Mouse (Mus musculus): Measurements from ENCODE around the gene Med8. TPM values are rescaled to one million over a fixed set of nuclear protein-coding genes. Genes with fewer than 3 reads are reported as not detected.

The Med8 gene
- total RNA-seq, 2 experiments from 2014 or later, result 38.6 to 39.2 TPM

Other genes with a start within 250 kb of the Med8 start
- 10 to 100 TPM; 18.0 to 18.8 TPM for gene Kdm4a, start 229.3 kb upstream of the Med8 start, total RNA-seq (2021)
- 1 to 10 TPM; 2.0 to 2.2 TPM for gene Ptprf, start 117.9 kb upstream of the Med8 start, total RNA-seq (2021)
- gene Szt2, start 64 bp upstream of the Med8 start, total RNA-seq (2021), result 1 to 10 TPM; 4.6 to 5.6 TPM
- 1 to 10 TPM; 5.0 to 6.9 TPM for gene Elovl1, start 18.8 kb downstream of the Med8 start, total RNA-seq (2021)
- gene Cdc20, start 28.0 kb downstream of the Med8 start, total RNA-seq (2021), result under 1 TPM in 1 of 2 experiments, not detected in 1; 0.32 TPM
- gene Mpl, start 48.2 kb downstream of the Med8 start, total RNA-seq (2021), result not detected
- 10 to 100 TPM; 11.0 to 14.3 TPM for gene Tie1, start 80.7 kb downstream of the Med8 start, total RNA-seq (2021)
- not detected for gene 2610528J11Rik, start 117.7 kb downstream of the Med8 start, total RNA-seq (2021)
- gene Tmem125, start 134.7 kb downstream of the Med8 start, total RNA-seq (2021), result not detected
- gene Cfap57, start 211.4 kb downstream of the Med8 start, total RNA-seq (2021), result not detected
- gene Ebna1bp2, start 211.5 kb downstream of the Med8 start, total RNA-seq (2021), result 10 to 100 TPM; 23.6 to 26.9 TPM
- gene Olfr62, start 249.6 kb downstream of the Med8 start, total RNA-seq (2021), result not detected